Mouse (Mus musculus): ENCODE measurements at regions not wholly inside any gene's neighbourhood (a gene's known extent, or its start where the extent isn't known, plus 50 kb on each side); places are given as distances from the start of the nearest gene placed in this dataset.

GRCm38 (mm10) chr16:87089322-87089721, 264.7 kb upstream of the N6amt1 start:
- H3K36me3 ChIP-seq (ENCODE audit: insufficient read depth, low read length) = no peaks in the 10 kb centered on the region
- H3K4me1 ChIP-seq (replicated peaks; ENCODE audit: low read depth, low read length) = no peaks in the 10 kb centered on the region
- H3K27me3 ChIP-seq (ENCODE audit: insufficient read depth, low read length) = no peaks in the 10 kb centered on the region
- TF ChIP-seq NANOG (IDR thresholded peaks at IDR 0.05; ENCODE audit: borderline replicate concordance, low read length) = no peak
- H3K4me3 ChIP-seq (replicated peaks; ENCODE audit: low read length) = no peak overlapping the region
- no peaks in the 10 kb centered on the region for H3K9me3 ChIP-seq (ENCODE audit: low read length)

- H3K9me3 ChIP-seq (ENCODE audit: low read length) = no peaks in the 10 kb centered on the region
- H3K36me3 ChIP-seq (ENCODE audit: insufficient read depth, low read length) = no peaks in the 10 kb centered on the region
- TF ChIP-seq NANOG (IDR thresholded peaks at IDR 0.05; ENCODE audit: borderline replicate concordance, low read length) (no peak), CTCF (conservative IDR thresholded peaks at IDR 0.05; ENCODE audit: low read length) (no peak), POU5F1 (IDR thresholded peaks at IDR 0.05; ENCODE audit: borderline replicate concordance, low read length) (no peak)
- no peak overlapping the region for H3K4me3 ChIP-seq (replicated peaks; ENCODE audit: low read length)
- H3K4me1 ChIP-seq (replicated peaks; ENCODE audit: low read depth, low read length) = no peaks in the 10 kb centered on the region
- no peaks in the 10 kb centered on the region for H3K27me3 ChIP-seq (ENCODE audit: insufficient read depth, low read length)
These were observed 270.5 kb upstream of the N6amt1 start for GRCm38 (mm10) chr16:87083505-87083904.

GRCm38 (mm10) chr16:87077385-87077784, 276.6 kb upstream of the N6amt1 start:
- Histone ChIP-seq H3K4me1 (replicated peaks; ENCODE audit: low read depth, low read length) (no peaks in the 10 kb centered on the region), H3K4me3 (replicated peaks; ENCODE audit: low read length) (no peak overlapping the region), H3K9me3 (ENCODE audit: low read length) (no peaks in the 10 kb centered on the region), H3K36me3 (ENCODE audit: insufficient read depth, low read length) (no peaks in the 10 kb centered on the region), H3K27me3 (ENCODE audit: insufficient read depth, low read length) (no peaks in the 10 kb centered on the region)
- TF ChIP-seq POU5F1 (IDR thresholded peaks at IDR 0.05; ENCODE audit: borderline replicate concordance, low read length) (no peak), CTCF (conservative IDR thresholded peaks at IDR 0.05; ENCODE audit: low read length) (no peak), NANOG (IDR thresholded peaks at IDR 0.05; ENCODE audit: borderline replicate concordance, low read length) (no peak)

- no peaks in the 10 kb centered on the region for H3K9me3 ChIP-seq (ENCODE audit: low read length)
- no peaks in the 10 kb centered on the region for H3K4me1 ChIP-seq (replicated peaks; ENCODE audit: low read depth, low read length)
- no peak overlapping the region for H3K4me3 ChIP-seq (replicated peaks; ENCODE audit: low read length)
- TF ChIP-seq CTCF (conservative IDR thresholded peaks at IDR 0.05; ENCODE audit: low read length) (no peak), NANOG (IDR thresholded peaks at IDR 0.05; ENCODE audit: borderline replicate concordance, low read length) (no peak), POU5F1 (IDR thresholded peaks at IDR 0.05; ENCODE audit: borderline replicate concordance, low read length) (no peak)
- no peaks in the 10 kb centered on the region for H3K27me3 ChIP-seq (ENCODE audit: insufficient read depth, low read length)
- H3K36me3 ChIP-seq (ENCODE audit: insufficient read depth, low read length) = no peaks in the 10 kb centered on the region
These were observed 284.7 kb upstream of the N6amt1 start for GRCm38 (mm10) chr16:87069294-87069693.

GRCm38 (mm10) chr16:87067981-87068380, 286.0 kb upstream of the N6amt1 start:
- no peaks in the 10 kb centered on the region for H3K36me3 ChIP-seq (ENCODE audit: insufficient read depth, low read length)
- H3K4me1 ChIP-seq (replicated peaks; ENCODE audit: low read depth, low read length) = no peaks in the 10 kb centered on the region
- H3K27me3 ChIP-seq (ENCODE audit: insufficient read depth, low read length) = no peaks in the 10 kb centered on the region
- no peak overlapping the region for H3K4me3 ChIP-seq (replicated peaks; ENCODE audit: low read length)
- H3K9me3 ChIP-seq (ENCODE audit: low read length) = no peaks in the 10 kb centered on the region
- TF ChIP-seq NANOG (IDR thresholded peaks at IDR 0.05; ENCODE audit: borderline replicate concordance, low read length) = no peak
- no peak for TF ChIP-seq POU5F1 (IDR thresholded peaks at IDR 0.05; ENCODE audit: borderline replicate concordance, low read length)
- TF ChIP-seq CTCF (conservative IDR thresholded peaks at IDR 0.05; ENCODE audit: low read length) = no peak

GRCm38 (mm10) chr16:87067523-87067922, 286.5 kb upstream of the N6amt1 start:
- Histone ChIP-seq H3K9me3 (ENCODE audit: low read length) (0 out of 2 replicates have a peak, but pooled peaks cover 2% of the 10 kb centered on the region), H3K36me3 (ENCODE audit: insufficient read depth, low read length) (no peaks in the 10 kb centered on the region), H3K4me1 (replicated peaks; ENCODE audit: low read depth, low read length) (no peaks in the 10 kb centered on the region), H3K27me3 (ENCODE audit: insufficient read depth, low read length) (no peaks in the 10 kb centered on the region), H3K4me3 (replicated peaks; ENCODE audit: low read length) (no peak overlapping the region)
- no peak for TF ChIP-seq NANOG (IDR thresholded peaks at IDR 0.05; ENCODE audit: borderline replicate concordance, low read length)
- no peak for TF ChIP-seq CTCF (conservative IDR thresholded peaks at IDR 0.05; ENCODE audit: low read length)
- no peak for TF ChIP-seq POU5F1 (IDR thresholded peaks at IDR 0.05; ENCODE audit: borderline replicate concordance, low read length)

GRCm38 (mm10) chr16:87060473-87060872, 293.5 kb upstream of the N6amt1 start:
- no peak overlapping the region for H3K4me3 ChIP-seq (replicated peaks; ENCODE audit: low read length)
- no peaks in the 10 kb centered on the region for H3K4me1 ChIP-seq (replicated peaks; ENCODE audit: low read depth, low read length)
- no peak for TF ChIP-seq CTCF (conservative IDR thresholded peaks at IDR 0.05; ENCODE audit: low read length)
- TF ChIP-seq POU5F1 (IDR thresholded peaks at IDR 0.05; ENCODE audit: borderline replicate concordance, low read length) = no peak
- TF ChIP-seq NANOG (IDR thresholded peaks at IDR 0.05; ENCODE audit: borderline replicate concordance, low read length) = no peak
- H3K36me3 ChIP-seq (ENCODE audit: insufficient read depth, low read length) = no peaks in the 10 kb centered on the region
- H3K27me3 ChIP-seq (ENCODE audit: insufficient read depth, low read length) = no peaks in the 10 kb centered on the region
- H3K9me3 ChIP-seq (ENCODE audit: low read length) = 0 out of 2 replicates have a peak, but pooled peaks cover 2% of the 10 kb centered on the region

- TF ChIP-seq NANOG (IDR thresholded peaks at IDR 0.05; ENCODE audit: borderline replicate concordance, low read length) = no peak
- no peak for TF ChIP-seq CTCF (conservative IDR thresholded peaks at IDR 0.05; ENCODE audit: low read length)
- TF ChIP-seq POU5F1 (IDR thresholded peaks at IDR 0.05; ENCODE audit: borderline replicate concordance, low read length) = no peak
- no peak overlapping the region for H3K4me3 ChIP-seq (replicated peaks; ENCODE audit: low read length)
- no peaks in the 10 kb centered on the region for H3K36me3 ChIP-seq (ENCODE audit: insufficient read depth, low read length)
- H3K4me1 ChIP-seq (replicated peaks; ENCODE audit: low read depth, low read length) = no peaks in the 10 kb centered on the region
- no peaks in the 10 kb centered on the region for H3K9me3 ChIP-seq (ENCODE audit: low read length)
- H3K27me3 ChIP-seq (ENCODE audit: insufficient read depth, low read length) = no peaks in the 10 kb centered on the region
These were observed 304.1 kb upstream of the N6amt1 start for GRCm38 (mm10) chr16:87049741-87050383.

Data from E14TG2a.4 (cell line).